Mouse (Mus musculus) inflammation-experienced regulatory T-cells, adult 16 weeks (primary cell): ENCODE results near the gene Gm813. TPM values are rescaled to one million over a fixed set of nuclear protein-coding genes. Genes with fewer than 3 reads are reported as not detected.

ENCODE experiments used
- polyA plus RNA-seq: library from polyadenylated mRNA; unstranded; fragments of 100-300 nt; shearing (Covaris generic); gene quantifications from one replicate; pipeline ENCODE4 v1.2.1, GENCODE M21; 2017

Gm813 gene
- not detected for polyA plus RNA-seq

DNA sequence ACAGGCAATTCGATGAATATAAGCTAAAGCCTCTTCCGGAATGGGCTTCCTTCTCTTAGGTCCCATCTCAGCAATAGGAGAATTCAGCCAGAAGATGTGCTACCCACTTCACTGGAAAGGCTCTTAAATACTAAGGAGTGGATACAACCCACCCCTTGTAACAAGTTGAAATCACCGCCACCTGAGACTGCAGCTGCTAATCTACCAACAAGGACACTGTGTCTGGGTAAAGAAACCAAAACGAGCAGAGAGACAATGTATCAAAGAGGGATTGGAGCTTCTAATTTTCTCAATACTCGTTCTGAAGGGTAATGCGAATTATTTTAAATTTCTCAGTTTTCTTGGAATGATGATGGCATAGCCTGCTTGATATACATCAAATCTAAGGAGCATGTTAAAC lies at the start of gene Gm813:
Gene Gm813 (minus strand): TSS at position 101 of the 400 bp plus-strand sequence.

DNA sequence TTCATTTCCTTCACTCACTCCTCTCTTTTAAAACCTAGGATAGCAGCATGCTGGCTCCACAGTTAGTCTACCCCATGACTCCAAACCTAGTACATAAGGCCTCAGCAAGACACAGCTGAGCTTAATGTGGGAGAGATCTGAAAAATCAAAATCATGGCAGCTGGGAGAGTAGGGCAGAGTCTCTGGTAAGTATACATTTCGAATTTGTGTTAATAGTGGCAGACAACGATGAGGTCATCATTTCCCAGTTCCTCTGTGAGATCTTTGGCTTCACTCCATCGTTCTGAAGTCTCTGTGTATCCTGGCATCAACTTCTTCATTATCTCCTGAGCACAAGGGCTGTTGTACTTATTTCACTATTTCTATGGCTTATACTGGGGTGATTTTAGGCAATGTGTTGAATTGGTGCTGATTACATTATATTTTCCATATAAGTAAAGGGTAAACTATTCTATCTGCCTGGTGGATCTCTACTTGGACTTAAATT lies 22.0 kb upstream of the Gm813 start, which contains the start of gene E330017A01Rik:
Gene E330017A01Rik (minus strand): TSS at position 51 of the 487 bp plus-strand sequence.

Other genes starting within 250 kb of the Gm813 start
- gene Dcbld2, start 208.5 kb downstream of the Gm813 start, polyA plus RNA-seq, result 0.39 TPM
- gene St3gal6, start 92.7 kb downstream of the Gm813 start, polyA plus RNA-seq, result 5.8 TPM
- gene E330017A01Rik, start 21.8 kb upstream of the Gm813 start, polyA plus RNA-seq, result not detected
- gene Cpox, start 53.3 kb upstream of the Gm813 start, polyA plus RNA-seq, result 55.2 TPM
- 53.3 TPM for gene Gpr15, start 102.1 kb upstream of the Gm813 start, polyA plus RNA-seq
- gene Cldnd1, start 110.9 kb upstream of the Gm813 start, polyA plus RNA-seq, result 175 TPM
- gene Olfr172, start 146.2 kb upstream of the Gm813 start, polyA plus RNA-seq, result not detected
- gene Olfr173, start 183.3 kb upstream of the Gm813 start, polyA plus RNA-seq, result 2.0 TPM
- 0.24 TPM for gene Olfr175-ps1, start 209.8 kb upstream of the Gm813 start, polyA plus RNA-seq